Comparison of ENCODE assay signal across 16 mouse cellular contexts in the genomic region with DNA sequence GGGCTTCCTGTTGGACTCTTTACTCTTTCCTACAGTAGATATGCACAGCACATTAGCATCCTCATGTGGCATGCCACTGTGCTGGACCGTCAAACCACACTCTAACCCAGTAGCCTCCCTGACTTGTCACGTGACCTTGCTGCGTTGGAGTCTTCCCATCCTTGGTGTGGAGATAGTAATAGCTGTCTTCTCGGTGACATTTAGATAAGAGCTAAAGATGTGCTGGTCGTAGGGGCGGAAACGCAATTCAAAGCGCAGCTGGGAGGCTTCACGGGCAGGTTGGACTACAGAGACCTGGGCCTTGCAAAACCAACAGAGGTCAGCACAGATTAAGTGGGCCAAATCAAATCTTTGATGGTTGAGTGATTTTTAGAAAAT. TPM values are rescaled to one million over a fixed set of nuclear protein-coding genes. Genes with fewer than 3 reads are reported as not detected.
DNase-seq lines count a peak whose midpoint lies in the region; ATAC-seq and TF ChIP-seq lines count a peak whose summit lies in the region.
"Had no signal": no experiment of that assay in that cellular context is flagged by ENCODE, and none has a peak within 500 bp of the region (broad histone marks: within the 10 kb centered on the region; RNA-seq: fewer than 3 reads in every experiment).

No protein-coding gene starts in this region.

- peak; percentile 40 for DNase-seq in adrenal gland, adult 2 months
- DNase-seq in adrenal gland, postnatal 14 days, result no peak
- no peak for DNase-seq in heart, postnatal 0 days (ENCODE audit: low spot score)
- no peak for DNase-seq in heart, postnatal 14 days
- DNase-seq in ovary, adult 18-20 months (ENCODE audit: low spot score), result peak; percentile 21
- DNase-seq in ovary, postnatal 10 days (ENCODE audit: low spot score), result no peak
- peak; percentile 43 for DNase-seq in retina, embryonic 14.5 days (ENCODE audit: low spot score)
- no peak for DNase-seq in left cerebral cortex, adult 11 months (ENCODE audit: low spot score)
- DNase-seq: gastrocnemius, postnatal 10 days had no signal

- no peaks in the 10 kb centered on the region for H3K9me3 ChIP-seq in heart, postnatal 0 days (replicated peaks; ENCODE audit: control insufficient read depth, low read length)
- H3K9me3 ChIP-seq: embryonic facial prominence, embryonic 10.5 days; limb, embryonic 13.5 days; liver, embryonic 15.5 days had no signal

- intact Hi-C loops in heart, postnatal 14 days (cut with DNase I), result no loop called here

- H3K4me1 ChIP-seq in heart, postnatal 0 days (ENCODE audit: control insufficient read depth, insufficient read depth), result peaks cover 42% of the 10 kb centered on the region
- H3K4me1 ChIP-seq: liver, embryonic 15.5 days had no signal

- no peak overlapping the region for H3K4me2 ChIP-seq in heart, postnatal 0 days (ENCODE audit: low read depth, low read length)
- H3K4me2 ChIP-seq: limb, embryonic 13.5 days; liver, embryonic 15.5 days had no signal

- 0 out of 2 replicates have a peak overlapping the region, but pooled peaks have one; percentile 44 for H3K27ac ChIP-seq in heart, postnatal 0 days (ENCODE audit: low read depth)
- H3K27ac ChIP-seq: embryonic facial prominence, embryonic 10.5 days; limb, embryonic 13.5 days; liver, embryonic 15.5 days had no signal

- no peaks in the 10 kb centered on the region for H3K27me3 ChIP-seq in heart, postnatal 0 days (ENCODE audit: control insufficient read depth, insufficient read depth, low read length)
- H3K27me3 ChIP-seq: limb, embryonic 13.5 days; liver, embryonic 15.5 days had no signal

- TF ChIP-seq EP300 in heart, postnatal 0 days (IDR thresholded peaks at IDR 0.05; ENCODE audit: low read depth), result no peak

- no peaks in the 10 kb centered on the region for H3K36me3 ChIP-seq in heart, postnatal 0 days (replicated peaks; ENCODE audit: control insufficient read depth, insufficient read depth, low read length)
- H3K36me3 ChIP-seq: embryonic facial prominence, embryonic 10.5 days; limb, embryonic 13.5 days; liver, embryonic 15.5 days had no signal

- no peak overlapping the region for H3K4me3 ChIP-seq in heart, postnatal 0 days (ENCODE audit: low read depth, low read length)
- H3K4me3 ChIP-seq: embryonic facial prominence, embryonic 10.5 days; limb, embryonic 13.5 days; liver, embryonic 15.5 days had no signal

- WGBS in heart, postnatal 0 days, result 30% methylated on average over 9 of the region's 9 CpGs

- TF ChIP-seq CTCF in heart, postnatal 0 days (IDR thresholded peaks at IDR 0.05; ENCODE audit: low read depth), result 0 out of 2 replicates have a peak, but pooled peaks have one; percentile 3

- no peak for ATAC-seq in heart, postnatal 0 days (ENCODE audit: insufficient read depth, low read depth)
- ATAC-seq: activated CD4-positive, CD25-positive, alpha-beta regulatory T cell, adult 4 months; intestine, embryonic 16.5 days had no signal

- no peak overlapping the region for H3K9ac ChIP-seq in heart, postnatal 0 days (replicated peaks; ENCODE audit: low read depth, low read length)
- H3K9ac ChIP-seq: limb, embryonic 13.5 days; liver, embryonic 15.5 days had no signal

RNA-seq across cellular contexts. Expression of a gene that starts 33.5 kb away (rescaled TPM):
- 10 to 100 TPM; 34.9 to 68.3 TPM for total RNA-seq in adrenal gland, adult 2 months (2021)
- polyA plus RNA-seq in adrenal gland, adult 2 months (2012; rRNA removed), result 6.0 and 8.9 TPM in 2 replicates
- total RNA-seq in adrenal gland, postnatal 14 days (2021), result 38.0 and 45.8 TPM in 2 replicates
- 21.1 and 26.8 TPM in 2 replicates for total RNA-seq in heart, postnatal 0 days (2014; rRNA removed; ENCODE audit: low replicate concordance)
- 33.8 and 43.7 TPM in 2 replicates for polyA plus RNA-seq in heart, postnatal 0 days (2015; fragmentation: Nextera tagmentation; extraction: Ambion mirVana)
- 10 to 100 TPM; 40.0 to 46.5 TPM for total RNA-seq in heart, postnatal 14 days (2021)
- total RNA-seq: monocyte, adult 5-6 weeks; neutrophil, adult 5-6 weeks had no signal

Comparison
In these comparisons a context has a peak if more than half of its experiments do, and no peak if none do; other contexts are left out.
1. DNase-seq: peak in adrenal gland, adult 2 months (single experiment), ovary, adult 18-20 months (single experiment) and retina, embryonic 14.5 days (single experiment); none in adrenal gland, postnatal 14 days (single experiment), heart, postnatal 0 days (single experiment), heart, postnatal 14 days (0 of 2), ovary, postnatal 10 days (single experiment) and left cerebral cortex, adult 11 months (single experiment).